ENCODE assay signal across 21 mouse cellular contexts in the genomic region with DNA sequence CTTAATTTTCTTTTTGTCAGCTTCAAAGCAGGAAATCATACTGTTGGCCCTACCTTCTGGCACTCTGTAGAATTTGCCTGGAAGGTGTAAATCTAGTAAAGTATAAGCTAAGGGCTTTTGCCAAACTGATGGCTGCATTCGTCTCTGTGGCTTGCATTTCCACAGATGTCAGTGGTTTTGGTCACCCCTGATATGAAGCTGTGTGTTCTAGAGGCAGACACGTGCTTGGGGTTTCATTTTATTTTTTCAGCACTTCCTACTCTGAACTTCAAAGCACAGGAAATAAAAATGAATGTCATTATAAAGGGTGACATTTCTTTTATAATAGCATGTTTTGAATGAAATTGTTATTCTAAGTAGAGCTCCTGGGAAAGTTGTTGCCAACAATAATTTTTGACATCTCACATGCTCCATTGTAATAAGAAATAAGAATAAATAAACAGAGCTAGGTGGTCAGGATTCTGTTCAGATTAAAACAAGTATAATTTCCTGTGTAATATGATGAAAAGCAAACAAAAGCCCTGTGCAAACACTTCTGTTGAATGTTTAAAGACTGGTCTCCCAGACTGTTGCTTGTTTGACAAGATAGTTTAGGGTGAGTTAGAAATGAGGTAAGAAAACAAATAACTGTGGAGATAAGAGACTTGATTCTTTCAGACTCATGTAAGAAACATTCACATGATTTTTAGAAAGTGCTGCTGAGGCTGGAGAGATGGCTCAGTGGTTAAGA.
DNase-seq lines count a peak whose midpoint lies in the region; ATAC-seq and TF ChIP-seq lines count a peak whose summit lies in the region.
"Had no signal": no experiment of that assay in that cellular context is flagged by ENCODE, and none has a peak within 500 bp of the region (broad histone marks: within the 10 kb centered on the region; RNA-seq: fewer than 3 reads in every experiment).

No protein-coding gene starts in this region.

- no peaks in the 10 kb centered on the region for H3K36me3 ChIP-seq in limb, embryonic 14.5 days (ENCODE audit: control insufficient read depth, insufficient read depth, low read length)
- no peaks in the 10 kb centered on the region for H3K36me3 ChIP-seq in limb, embryonic 10.5 days
- no peaks in the 10 kb centered on the region for H3K36me3 ChIP-seq in intestine, embryonic 16.5 days (ENCODE audit: control insufficient read depth, insufficient read depth, low read length)
- H3K36me3 ChIP-seq: forebrain, embryonic 10.5 days; heart, embryonic 12.5 days; hindbrain, embryonic 13.5 days; midbrain, embryonic 15.5 days had no signal

- no peaks in the 10 kb centered on the region for H3K9me3 ChIP-seq in limb, embryonic 14.5 days (ENCODE audit: control insufficient read depth, low read length)
- no peaks in the 10 kb centered on the region for H3K9me3 ChIP-seq in limb, embryonic 10.5 days (replicated peaks)
- H3K9me3 ChIP-seq in intestine, embryonic 16.5 days (ENCODE audit: control insufficient read depth, low read length), result no peaks in the 10 kb centered on the region
- H3K9me3 ChIP-seq: forebrain, embryonic 10.5 days; heart, embryonic 12.5 days; hindbrain, embryonic 13.5 days; midbrain, embryonic 15.5 days had no signal

- H3K27me3 ChIP-seq in limb, embryonic 14.5 days (ENCODE audit: control insufficient read depth, insufficient read depth, low read length), result no peaks in the 10 kb centered on the region
- no peaks in the 10 kb centered on the region for H3K27me3 ChIP-seq in limb, embryonic 10.5 days (ENCODE audit: low read depth, poor library complexity, severe bottlenecking)
- H3K27me3 ChIP-seq in intestine, embryonic 16.5 days (replicated peaks; ENCODE audit: control insufficient read depth, insufficient read depth, low read length), result no peaks in the 10 kb centered on the region
- H3K27me3 ChIP-seq: CH12.LX; heart, embryonic 12.5 days; hindbrain, embryonic 13.5 days; midbrain, embryonic 15.5 days had no signal

- 17% methylated on average over 2 of the region's 2 CpGs for WGBS in limb, embryonic 14.5 days
- WGBS in limb, embryonic 10.5 days, result 57% methylated on average over 2 of the region's 2 CpGs
- 19% methylated on average over 2 of the region's 2 CpGs for WGBS in intestine, embryonic 16.5 days

- H3K4me3 ChIP-seq in limb, embryonic 14.5 days (replicated peaks; ENCODE audit: low read length), result no peak overlapping the region
- H3K4me3 ChIP-seq in limb, embryonic 10.5 days, result no peak overlapping the region
- H3K4me3 ChIP-seq in intestine, embryonic 16.5 days (ENCODE audit: low read length), result no peak overlapping the region
- H3K4me3 ChIP-seq: forebrain, embryonic 10.5 days; heart, embryonic 12.5 days; hindbrain, embryonic 13.5 days; midbrain, embryonic 15.5 days; myocyte had no signal

- H3K4me1 ChIP-seq in limb, embryonic 14.5 days (ENCODE audit: control insufficient read depth, insufficient read depth, low read length), result no peaks in the 10 kb centered on the region
- H3K4me1 ChIP-seq in limb, embryonic 10.5 days, result peaks cover 5% of the 10 kb centered on the region; the same call in 1 of the 2 replicates
- 0 out of 2 replicates have a peak, but pooled peaks cover 2% of the 10 kb centered on the region for H3K4me1 ChIP-seq in intestine, embryonic 16.5 days (ENCODE audit: control insufficient read depth, insufficient read depth, low read length)
- H3K4me1 ChIP-seq: forebrain, embryonic 10.5 days; heart, embryonic 12.5 days; hindbrain, embryonic 13.5 days; midbrain, embryonic 15.5 days had no signal

- H3K9ac ChIP-seq in limb, embryonic 14.5 days (ENCODE audit: low read depth, low read length, severe bottlenecking), result no peak overlapping the region
- H3K9ac ChIP-seq in intestine, embryonic 16.5 days (ENCODE audit: low read depth, low read length), result no peak overlapping the region
- H3K9ac ChIP-seq: heart, embryonic 12.5 days; hindbrain, embryonic 13.5 days; liver, embryonic 14.5 days; midbrain, embryonic 15.5 days had no signal

- no peak overlapping the region for H3K4me2 ChIP-seq in limb, embryonic 14.5 days (replicated peaks; ENCODE audit: low read depth, low read length, severe bottlenecking)
- H3K4me2 ChIP-seq in intestine, embryonic 16.5 days (ENCODE audit: low read depth, low read length), result no peak overlapping the region
- H3K4me2 ChIP-seq: heart, embryonic 12.5 days; hindbrain, embryonic 13.5 days; midbrain, embryonic 15.5 days had no signal

- H3K27ac ChIP-seq in limb, embryonic 14.5 days (replicated peaks; ENCODE audit: low read depth, low read length), result no peak overlapping the region
- H3K27ac ChIP-seq in limb, embryonic 10.5 days, result no peak overlapping the region
- no peak overlapping the region for H3K27ac ChIP-seq in intestine, embryonic 16.5 days (ENCODE audit: low read length)
- H3K27ac ChIP-seq: forebrain, embryonic 10.5 days; hindbrain, embryonic 13.5 days; liver, embryonic 14.5 days; midbrain, embryonic 15.5 days had no signal

- TF ChIP-seq POLR2A in limb, embryonic 14.5 days (IDR thresholded peaks at IDR 0.05; ENCODE audit: borderline replicate concordance, extremely low read depth, insufficient read depth, insufficient read length), result no peak

- peak; percentile 7 for DNase-seq in limb, embryonic 14.5 days (ENCODE audit: low spot score)
- no peak for DNase-seq in limb, embryonic 10.5 days (ENCODE audit: low spot score)
- DNase-seq in right cerebral cortex, postnatal 36 days (ENCODE audit: low spot score in 2 of 2), result no peak
- no peak for DNase-seq in lung, postnatal 4 days
- no peak for DNase-seq in kidney, postnatal 4 days
- DNase-seq: cerebellum, adult 9-10 months; heart, postnatal 14 days; kidney, adult 18-20 months; kidney, postnatal 14 days; right cerebral cortex, postnatal 25 days had no signal

- ATAC-seq in limb, embryonic 14.5 days (ENCODE audit: low FRiP score, low read depth), result no peak
- ATAC-seq in CD4-positive, CD25-positive, alpha-beta regulatory T cell, adult 4 months, result peak; percentile 84
- ATAC-seq in activated CD4-positive, CD25-positive, alpha-beta regulatory T cell, adult 4 months, result peak; percentile 57
- ATAC-seq in intestine, embryonic 16.5 days, result peak; percentile 42; the same call in 1 of the 2 replicates
- ATAC-seq: lung, postnatal 0 days; midbrain, embryonic 15.5 days had no signal
